Mouse (Mus musculus): Measurements from ENCODE around the gene Ern1.
A peak's percentile ranks its signal among the peaks of the same experiment; 100 is the strongest.
"Not testable (repeated sequence)": the region's sequence is repeated elsewhere in the genome, so short reads cannot be mapped to it uniquely, and the experiment has no call there.

Ern1 gene

GRCm38 (mm10) chr11:106482867-106483266 lies 4.8 kb downstream of the Ern1 start:
- no peak for DNase-seq (ENCODE audit: low read depth in 2 of 2, low spot score in 2 of 2)

GRCm38 (mm10) chr11:106481651-106482050 lies 6.0 kb downstream of the Ern1 start:
- DNase-seq (ENCODE audit: low read depth in 2 of 2, low spot score in 2 of 2) = peak in 1 of 2 experiments; percentile 23

- no peak for DNase-seq (ENCODE audit: low read depth in 2 of 2, low spot score in 2 of 2)
Measured at GRCm38 (mm10) chr11:106480530-106480885, 7.1 kb downstream of the Ern1 start.

- no peak for DNase-seq (ENCODE audit: low read depth in 2 of 2, low spot score in 2 of 2)
Measured at GRCm38 (mm10) chr11:106479619-106480529, 7.8 kb downstream of the Ern1 start.

GRCm38 (mm10) chr11:106478745-106479144 lies 8.9 kb downstream of the Ern1 start:
- no peak for DNase-seq (ENCODE audit: low read depth in 2 of 2, low spot score in 2 of 2)

GRCm38 (mm10) chr11:106477505-106478160 lies 10.0 kb downstream of the Ern1 start:
- DNase-seq (ENCODE audit: low read depth in 2 of 2, low spot score in 2 of 2) = no peak

- DNase-seq (ENCODE audit: low read depth in 2 of 2, low spot score in 2 of 2) = no peak
Measured at GRCm38 (mm10) chr11:106475309-106475708, 12.3 kb downstream of the Ern1 start.

- DNase-seq (ENCODE audit: low read depth in 2 of 2, low spot score in 2 of 2) = no peak
Measured at GRCm38 (mm10) chr11:106471629-106472028, 16.0 kb downstream of the Ern1 start.

GRCm38 (mm10) chr11:106468509-106468908 lies 19.1 kb downstream of the Ern1 start:
- no peak for DNase-seq (ENCODE audit: low read depth in 2 of 2, low spot score in 2 of 2)

- DNase-seq (ENCODE audit: low read depth in 2 of 2, low spot score in 2 of 2) = no peak
Measured at GRCm38 (mm10) chr11:106465932-106466331, 21.7 kb downstream of the Ern1 start.

GRCm38 (mm10) chr11:106465545-106465903 lies 22.1 kb downstream of the Ern1 start:
- DNase-seq (ENCODE audit: low read depth in 2 of 2, low spot score in 2 of 2) = no peak

- DNase-seq (ENCODE audit: low read depth in 2 of 2, low spot score in 2 of 2) = no peak
Measured at GRCm38 (mm10) chr11:106464681-106465544, 22.7 kb downstream of the Ern1 start.

GRCm38 (mm10) chr11:106463845-106464244 lies 23.8 kb downstream of the Ern1 start:
- DNase-seq (ENCODE audit: low read depth in 2 of 2, low spot score in 2 of 2) = no peak

GRCm38 (mm10) chr11:106462309-106462708 lies 25.3 kb downstream of the Ern1 start:
- DNase-seq (ENCODE audit: low read depth in 2 of 2, low spot score in 2 of 2) = no peak

GRCm38 (mm10) chr11:106461145-106461932 lies 26.3 kb downstream of the Ern1 start:
- no peak for DNase-seq (ENCODE audit: low read depth in 2 of 2, low spot score in 2 of 2)

- DNase-seq (ENCODE audit: low read depth in 2 of 2, low spot score in 2 of 2) = no peak
Measured at GRCm38 (mm10) chr11:106460671-106461070, 27.0 kb downstream of the Ern1 start.

GRCm38 (mm10) chr11:106458540-106458939 lies 29.1 kb downstream of the Ern1 start:
- no peak for DNase-seq (ENCODE audit: low read depth in 2 of 2, low spot score in 2 of 2)

- no peak for DNase-seq (ENCODE audit: low read depth in 2 of 2, low spot score in 2 of 2)
Measured at GRCm38 (mm10) chr11:106443646-106444045, 44.0 kb downstream of the Ern1 start.

- DNase-seq (ENCODE audit: low read depth in 2 of 2, low spot score in 2 of 2) = not testable (repeated sequence)
Measured at GRCm38 (mm10) chr11:106442564-106442963, 45.1 kb downstream of the Ern1 start.

GRCm38 (mm10) chr11:106440318-106440717 lies 47.3 kb downstream of the Ern1 start:
- DNase-seq (ENCODE audit: low read depth in 2 of 2, low spot score in 2 of 2) = no peak

GRCm38 (mm10) chr11:106439355-106439754 lies 48.3 kb downstream of the Ern1 start:
- no peak for DNase-seq (ENCODE audit: low read depth in 2 of 2, low spot score in 2 of 2)

Data from CD8-positive naive resting alpha-beta T cell, adult 2 months (primary cell).